Mouse (Mus musculus): ENCODE measurements at regions not wholly inside any gene's neighbourhood (a gene's known extent, or its start where the extent isn't known, plus 50 kb on each side); places are given as distances from the start of the nearest gene placed in this dataset.
A peak's percentile ranks its signal among the peaks of the same experiment; 100 is the strongest.

- Histone ChIP-seq H3K9ac (no peak overlapping the region), H3K4me3 (replicated peaks; ENCODE audit: low read length) (no peak overlapping the region), H3K27me3 (ENCODE audit: control insufficient read depth, insufficient read depth, low read length) (no peaks in the 10 kb centered on the region), H3K4me1 (replicated peaks; ENCODE audit: control insufficient read depth, insufficient read depth, low read length) (no peaks in the 10 kb centered on the region), H3K9me3 (ENCODE audit: control insufficient read depth, low read length) (no peaks in the 10 kb centered on the region), H3K36me3 (replicated peaks; ENCODE audit: control insufficient read depth, insufficient read depth) (no peaks in the 10 kb centered on the region), H3K27ac (no peak overlapping the region), H3K4me2 (replicated peaks) (no peak overlapping the region)
- DNase-seq (ENCODE audit: low spot score), result no peak
- ATAC-seq (ENCODE audit: low FRiP score), result no peak
- 81% methylated on average over 2 of the region's 2 CpGs for WGBS
Measured at GRCm38 (mm10) chr7:40372713-40373112, 525.4 kb upstream of the Vstm2b start.

GRCm38 (mm10) chr7:40377839-40378238, 520.3 kb upstream of the Vstm2b start:
- Histone ChIP-seq H3K4me1 (replicated peaks; ENCODE audit: control insufficient read depth, insufficient read depth, low read length) (no peaks in the 10 kb centered on the region), H3K4me3 (replicated peaks; ENCODE audit: low read length) (no peak overlapping the region), H3K9ac (no peak overlapping the region), H3K27ac (no peak overlapping the region), H3K4me2 (replicated peaks) (no peak overlapping the region), H3K36me3 (replicated peaks; ENCODE audit: control insufficient read depth, insufficient read depth) (no peaks in the 10 kb centered on the region), H3K27me3 (ENCODE audit: control insufficient read depth, insufficient read depth, low read length) (no peaks in the 10 kb centered on the region), H3K9me3 (ENCODE audit: control insufficient read depth, low read length) (no peaks in the 10 kb centered on the region)
- ATAC-seq (ENCODE audit: low FRiP score) (no peak), DNase-seq (ENCODE audit: low spot score) (no peak)
- 80% methylated on average over 1 of the region's 1 CpGs for WGBS

DNA sequence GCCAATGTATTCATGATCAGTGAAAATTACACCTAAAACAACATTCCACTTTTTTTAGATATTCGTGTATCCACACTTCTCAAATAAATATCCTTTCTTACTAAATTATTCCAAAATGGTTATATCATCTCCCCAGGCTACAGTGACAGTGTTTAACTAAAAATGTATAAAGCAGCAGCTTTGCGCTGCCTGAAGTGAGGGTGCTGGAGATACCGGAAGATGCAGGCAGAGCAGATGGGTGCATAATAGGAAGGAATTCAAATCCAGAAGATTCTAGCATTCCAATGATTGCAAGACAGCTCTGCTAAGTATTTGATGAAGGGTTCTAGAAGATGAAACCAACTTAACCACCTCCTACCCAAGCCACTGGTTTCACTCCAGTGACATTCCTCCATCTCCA, 516.9 kb upstream of the Vstm2b start:
- DNase-seq (ENCODE audit: low spot score) (no peak), ATAC-seq (ENCODE audit: low FRiP score) (no peak)
- H3K4me1 ChIP-seq (replicated peaks; ENCODE audit: control insufficient read depth, insufficient read depth, low read length), result no peaks in the 10 kb centered on the region
- H3K4me2 ChIP-seq (replicated peaks), result no peak overlapping the region
- 93% methylated on average over 3 of the region's 3 CpGs for WGBS
- no peaks in the 10 kb centered on the region for H3K36me3 ChIP-seq (replicated peaks; ENCODE audit: control insufficient read depth, insufficient read depth)
- no peak overlapping the region for H3K9ac ChIP-seq
- H3K4me3 ChIP-seq (replicated peaks; ENCODE audit: low read length), result no peak overlapping the region
- no peak overlapping the region for H3K27ac ChIP-seq
- no peaks in the 10 kb centered on the region for H3K9me3 ChIP-seq (ENCODE audit: control insufficient read depth, low read length)
- no peaks in the 10 kb centered on the region for H3K27me3 ChIP-seq (ENCODE audit: control insufficient read depth, insufficient read depth, low read length)

DNA sequence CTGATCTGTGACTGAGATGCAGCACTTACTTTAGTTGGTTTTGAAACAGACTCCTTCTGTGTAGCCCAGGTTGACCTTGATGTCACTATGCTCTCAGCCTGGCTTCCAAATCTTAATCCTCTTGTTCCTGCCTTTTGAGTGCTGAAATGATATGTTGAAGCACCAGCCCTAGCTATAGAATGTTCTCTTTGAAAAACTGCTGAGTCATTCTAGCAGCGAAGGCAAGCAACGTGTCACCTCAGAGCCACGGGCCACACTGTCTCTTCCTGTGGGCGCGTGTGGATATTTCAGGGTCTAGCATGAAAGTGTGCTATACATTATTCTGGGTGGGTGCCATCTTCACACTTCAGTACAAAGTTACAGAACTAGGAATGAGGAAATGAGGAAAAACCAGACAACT, 510.0 kb upstream of the Vstm2b start:
- ATAC-seq (ENCODE audit: low FRiP score), result no peak
- H3K36me3 ChIP-seq (replicated peaks; ENCODE audit: control insufficient read depth, insufficient read depth), result no peaks in the 10 kb centered on the region
- no peak for DNase-seq (ENCODE audit: low spot score)
- no peak overlapping the region for H3K4me3 ChIP-seq (replicated peaks; ENCODE audit: low read length)
- 90% methylated on average over 5 of the region's 5 CpGs for WGBS
- no peak overlapping the region for H3K4me2 ChIP-seq (replicated peaks)
- no peak overlapping the region for H3K9ac ChIP-seq
- peaks cover 9% of the 10 kb centered on the region for H3K4me1 ChIP-seq (replicated peaks; ENCODE audit: control insufficient read depth, insufficient read depth, low read length)
- no peaks in the 10 kb centered on the region for H3K27me3 ChIP-seq (ENCODE audit: control insufficient read depth, insufficient read depth, low read length)
- H3K9me3 ChIP-seq (ENCODE audit: control insufficient read depth, low read length), result no peaks in the 10 kb centered on the region
- H3K27ac ChIP-seq, result no peak overlapping the region

DNA sequence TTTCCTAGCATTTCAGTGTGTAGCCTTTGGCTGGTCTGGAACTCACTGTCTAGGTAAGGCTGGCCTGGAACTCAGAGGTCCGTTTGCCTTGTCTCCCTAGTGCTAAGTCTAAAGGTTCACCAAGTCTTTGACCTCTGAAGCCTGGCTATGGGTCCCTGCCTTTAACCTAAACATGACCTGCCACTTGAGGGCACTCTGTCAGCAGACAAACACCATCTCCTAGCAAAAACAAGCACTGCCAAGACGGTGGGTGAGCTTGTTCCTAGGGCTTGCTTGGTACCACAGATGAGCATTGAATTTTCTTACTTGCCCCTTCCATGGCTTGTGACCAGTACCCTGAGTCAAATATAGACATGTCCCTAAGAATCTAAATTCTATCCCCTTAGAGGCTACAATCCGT, 508.3 kb upstream of the Vstm2b start:
- Histone ChIP-seq H3K27ac (no peak overlapping the region), H3K27me3 (ENCODE audit: control insufficient read depth, insufficient read depth, low read length) (no peaks in the 10 kb centered on the region), H3K9ac (no peak overlapping the region), H3K4me3 (replicated peaks; ENCODE audit: low read length) (no peak overlapping the region), H3K9me3 (ENCODE audit: control insufficient read depth, low read length) (no peaks in the 10 kb centered on the region), H3K36me3 (replicated peaks; ENCODE audit: control insufficient read depth, insufficient read depth) (no peaks in the 10 kb centered on the region), H3K4me1 (replicated peaks; ENCODE audit: control insufficient read depth, insufficient read depth, low read length) (peaks cover 9% of the 10 kb centered on the region), H3K4me2 (replicated peaks) (no peak overlapping the region)
- 42% methylated on average over 3 of the region's 3 CpGs for WGBS
- DNase-seq (ENCODE audit: low spot score) (no peak), ATAC-seq (ENCODE audit: low FRiP score) (no peak)

DNA sequence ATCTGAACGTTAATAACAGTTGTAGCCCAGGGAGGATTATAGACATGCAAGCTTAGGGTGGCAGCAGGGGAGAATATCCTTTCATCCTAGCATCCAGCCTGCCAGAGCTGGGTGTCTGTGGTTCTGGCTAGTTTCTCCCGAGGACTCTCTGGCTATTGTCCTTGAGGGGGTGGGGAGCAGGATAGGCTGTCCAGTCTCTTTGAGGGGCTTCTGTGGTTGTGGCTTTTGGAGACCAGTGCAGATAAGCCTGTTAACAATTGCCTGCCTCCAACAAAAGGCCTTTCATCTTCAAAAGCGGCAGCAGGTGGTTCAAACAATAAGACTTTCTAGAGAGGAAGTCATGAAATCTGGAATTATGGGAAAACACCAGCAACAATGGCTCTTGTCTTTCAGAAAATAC, 507.2 kb upstream of the Vstm2b start:
- DNase-seq (ENCODE audit: low spot score) (no peak), ATAC-seq (ENCODE audit: low FRiP score) (no peak)
- H3K36me3 ChIP-seq (replicated peaks; ENCODE audit: control insufficient read depth, insufficient read depth), result no peaks in the 10 kb centered on the region
- H3K9me3 ChIP-seq (ENCODE audit: control insufficient read depth, low read length), result no peaks in the 10 kb centered on the region
- H3K27ac ChIP-seq, result no peak overlapping the region
- H3K27me3 ChIP-seq (ENCODE audit: control insufficient read depth, insufficient read depth, low read length), result no peaks in the 10 kb centered on the region
- H3K4me2 ChIP-seq (replicated peaks), result no peak overlapping the region
- H3K4me1 ChIP-seq (replicated peaks; ENCODE audit: control insufficient read depth, insufficient read depth, low read length), result peaks cover 9% of the 10 kb centered on the region
- H3K9ac ChIP-seq, result no peak overlapping the region
- H3K4me3 ChIP-seq (replicated peaks; ENCODE audit: low read length), result no peak overlapping the region
- 8% methylated on average over 3 of the region's 3 CpGs for WGBS

GRCm38 (mm10) chr7:40391626-40392025, 506.5 kb upstream of the Vstm2b start:
- peak; percentile 12; the same call in 1 of the 2 replicates for ATAC-seq (ENCODE audit: low FRiP score)

DNA sequence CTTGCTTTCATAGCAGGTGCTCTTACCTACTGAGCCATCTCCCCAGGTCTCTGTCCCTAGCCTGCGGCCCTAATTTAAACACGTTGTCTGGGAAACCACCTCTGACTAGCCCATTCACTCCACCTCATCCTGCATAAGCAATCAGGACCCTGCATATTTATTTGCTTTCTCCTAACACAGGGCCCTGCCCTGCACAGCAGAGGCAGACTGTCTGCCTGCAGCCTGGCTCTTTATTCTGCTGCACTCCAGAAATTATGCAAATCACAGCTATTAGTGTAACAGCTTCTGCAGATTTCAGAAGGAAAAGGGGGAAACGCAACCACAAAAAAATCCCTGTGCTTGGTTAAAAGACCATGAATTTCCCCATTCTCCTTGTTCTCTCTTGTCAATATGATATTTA, 505.9 kb upstream of the Vstm2b start:
- peak; percentile 86 for ATAC-seq (ENCODE audit: low FRiP score)
- peak; percentile 45 for DNase-seq (ENCODE audit: low spot score)
- Histone ChIP-seq H3K36me3 (replicated peaks; ENCODE audit: control insufficient read depth, insufficient read depth) (no peaks in the 10 kb centered on the region), H3K4me1 (replicated peaks; ENCODE audit: control insufficient read depth, insufficient read depth, low read length) (peaks cover 9% of the 10 kb centered on the region), H3K9me3 (ENCODE audit: control insufficient read depth, low read length) (no peaks in the 10 kb centered on the region), H3K9ac (no peak overlapping the region), H3K27ac (no peak overlapping the region), H3K4me2 (replicated peaks) (no peak overlapping the region), H3K4me3 (replicated peaks; ENCODE audit: low read length) (no peak overlapping the region), H3K27me3 (ENCODE audit: control insufficient read depth, insufficient read depth, low read length) (no peaks in the 10 kb centered on the region)
- 10% methylated on average over 3 of the region's 3 CpGs for WGBS

More at GRCm38 (mm10) chr7:40391626-40392025, 506.5 kb upstream of the Vstm2b start:
- Histone ChIP-seq H3K9me3 (ENCODE audit: control insufficient read depth, low read length) (no peaks in the 10 kb centered on the region), H3K4me2 (replicated peaks) (no peak overlapping the region), H3K27me3 (ENCODE audit: control insufficient read depth, insufficient read depth, low read length) (no peaks in the 10 kb centered on the region), H3K27ac (no peak overlapping the region), H3K36me3 (replicated peaks; ENCODE audit: control insufficient read depth, insufficient read depth) (no peaks in the 10 kb centered on the region), H3K4me1 (replicated peaks; ENCODE audit: control insufficient read depth, insufficient read depth, low read length) (peaks cover 9% of the 10 kb centered on the region), H3K4me3 (replicated peaks; ENCODE audit: low read length) (no peak overlapping the region), H3K9ac (no peak overlapping the region)
- DNase-seq (ENCODE audit: low spot score), result no peak
- WGBS, result 40% methylated on average over 3 of the region's 3 CpGs

GRCm38 (mm10) chr7:40392699-40393098, 505.4 kb upstream of the Vstm2b start:
- Histone ChIP-seq H3K27me3 (ENCODE audit: control insufficient read depth, insufficient read depth, low read length) (no peaks in the 10 kb centered on the region), H3K4me1 (replicated peaks; ENCODE audit: control insufficient read depth, insufficient read depth, low read length) (peaks cover 9% of the 10 kb centered on the region), H3K9ac (no peak overlapping the region), H3K4me2 (replicated peaks) (no peak overlapping the region), H3K9me3 (ENCODE audit: control insufficient read depth, low read length) (no peaks in the 10 kb centered on the region), H3K27ac (no peak overlapping the region), H3K4me3 (replicated peaks; ENCODE audit: low read length) (no peak overlapping the region), H3K36me3 (replicated peaks; ENCODE audit: control insufficient read depth, insufficient read depth) (no peaks in the 10 kb centered on the region)
- 89% methylated on average over 1 of the region's 1 CpGs for WGBS
- ATAC-seq (ENCODE audit: low FRiP score) (no peak), DNase-seq (ENCODE audit: low spot score) (no peak)

- no peak for ATAC-seq (ENCODE audit: low FRiP score)
- Histone ChIP-seq H3K4me1 (replicated peaks; ENCODE audit: control insufficient read depth, insufficient read depth, low read length) (no peaks in the 10 kb centered on the region), H3K4me2 (replicated peaks) (no peak overlapping the region), H3K9me3 (ENCODE audit: control insufficient read depth, low read length) (no peaks in the 10 kb centered on the region), H3K36me3 (replicated peaks; ENCODE audit: control insufficient read depth, insufficient read depth) (no peaks in the 10 kb centered on the region), H3K9ac (no peak overlapping the region), H3K27me3 (ENCODE audit: control insufficient read depth, insufficient read depth, low read length) (no peaks in the 10 kb centered on the region), H3K4me3 (replicated peaks; ENCODE audit: low read length) (no peak overlapping the region), H3K27ac (no peak overlapping the region)
- WGBS, result 53% methylated on average over 5 of the region's 5 CpGs
- DNase-seq (ENCODE audit: low spot score), result no peak
Measured at GRCm38 (mm10) chr7:40398266-40398665, 499.9 kb upstream of the Vstm2b start.
